Mouse (Mus musculus) cerebellum, postnatal 25 days (tissue): ENCODE results near the gene 4933402J07Rik.

ENCODE experiments used
- DNase-seq, 2 experiments: peaks; one replicate each; pipeline ENCODE4 v3.0.0; 2021; ENCODE audit warnings: mixed read lengths in 2 of 2

4933402J07Rik gene

DNA sequence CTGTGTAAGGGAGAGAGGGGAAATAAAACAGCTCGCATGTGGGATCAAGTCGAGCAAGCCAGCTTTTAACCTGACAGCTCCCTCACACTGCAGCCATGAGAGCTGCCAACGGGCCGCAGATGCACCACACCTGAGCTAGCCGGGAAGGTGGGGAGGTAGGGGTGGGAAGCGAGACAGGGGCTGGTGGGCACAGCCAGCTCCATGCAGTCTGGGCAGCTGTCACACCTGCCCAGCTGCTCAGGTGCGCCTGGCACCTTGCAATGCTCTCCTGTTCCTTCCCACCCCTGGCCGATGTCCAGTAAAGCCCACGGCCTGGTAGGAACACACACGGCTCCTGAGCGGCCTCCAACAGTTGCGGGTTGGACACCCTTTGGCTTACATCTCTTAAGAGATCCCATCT lies 57.5 kb downstream of the 4933402J07Rik start:
- DNase-seq: peak in 1 of 2 experiments; percentile 33

DNA sequence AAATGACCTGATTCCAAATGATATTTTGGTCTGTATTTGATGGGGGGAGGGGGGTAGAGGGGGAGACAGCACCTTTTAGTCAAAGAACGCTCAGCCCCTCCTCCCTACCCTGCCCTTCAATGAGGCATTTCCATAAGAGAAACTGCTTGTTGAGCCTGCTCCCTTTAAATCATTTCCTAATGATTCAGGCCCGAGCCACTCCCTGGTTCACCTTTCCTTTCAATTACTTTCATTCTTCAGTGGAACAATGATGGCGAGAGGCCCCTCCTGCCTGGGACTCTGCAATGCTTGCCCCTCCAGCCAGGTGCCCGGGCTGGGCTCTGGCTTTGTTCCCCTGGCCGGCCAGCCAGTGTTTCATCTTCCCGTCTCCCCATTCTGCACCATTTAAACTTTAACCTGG lies 66.0 kb downstream of the 4933402J07Rik start:
- no peak for DNase-seq

DNA sequence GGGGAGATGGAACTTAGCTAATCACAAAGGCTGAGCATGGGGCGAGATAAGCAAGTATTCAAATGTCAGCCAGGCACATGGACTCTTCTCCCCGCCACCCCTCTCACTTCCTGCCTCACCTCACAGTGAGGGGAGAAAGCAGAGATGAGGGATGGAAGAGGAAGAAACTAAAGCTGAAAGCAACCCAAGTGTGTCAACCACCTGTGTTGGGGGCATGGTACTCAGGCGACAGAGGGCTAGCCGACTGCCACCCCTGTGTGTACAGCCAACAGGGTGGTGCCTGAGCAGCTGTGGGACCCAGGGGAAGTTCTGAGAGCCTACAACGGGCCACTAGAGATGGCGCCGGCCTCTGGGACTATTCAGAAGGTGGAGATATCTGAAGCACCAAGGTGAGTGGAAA lies 68.1 kb downstream of the 4933402J07Rik start:
- no peak for DNase-seq

DNA sequence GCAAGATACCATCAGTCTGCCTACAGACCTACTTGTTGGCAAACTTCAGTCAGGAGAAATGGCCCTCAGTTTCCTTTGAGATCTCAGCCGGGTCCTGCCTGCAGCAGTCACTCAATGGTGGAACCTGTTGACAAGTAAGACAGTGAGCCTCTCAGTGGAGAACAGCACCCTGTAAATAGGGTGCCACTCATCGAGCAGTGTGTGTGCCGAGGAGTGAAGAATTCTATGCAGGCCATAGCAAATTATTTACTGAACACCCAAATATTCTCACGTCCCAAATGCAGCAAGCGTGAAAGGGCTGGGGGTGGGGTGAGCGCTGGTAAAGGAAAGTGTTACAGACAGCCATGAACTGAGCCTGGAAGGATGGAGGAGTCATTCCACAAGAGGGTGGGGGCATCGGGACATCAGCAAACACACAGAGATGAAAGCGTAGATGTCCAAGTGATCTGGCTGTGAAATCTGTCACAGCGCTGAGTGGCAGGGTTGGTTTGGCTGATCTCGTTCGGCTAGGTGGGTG lies 72.6 kb downstream of the 4933402J07Rik start:
- no peak for DNase-seq
